ENCODE assay signal across 8 mouse cellular contexts in the genomic region with DNA sequence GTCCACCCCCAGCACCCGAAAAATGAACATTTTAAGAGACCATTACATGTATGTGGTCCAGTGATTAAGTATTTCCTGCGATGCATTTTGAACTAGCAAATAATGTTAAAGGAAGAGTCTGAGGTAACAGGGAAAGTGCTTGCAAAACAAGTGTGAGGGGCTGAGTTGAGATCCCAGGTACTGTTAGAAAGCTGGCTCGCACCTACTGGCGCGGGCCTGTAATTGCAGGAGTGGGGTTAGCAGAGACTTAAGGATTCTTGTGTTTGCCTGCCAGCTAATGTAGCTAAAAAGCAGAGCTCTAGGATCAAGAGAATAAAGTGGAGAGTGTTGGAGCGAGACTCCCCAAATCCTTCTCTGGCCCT. TPM values are rescaled to one million over a fixed set of nuclear protein-coding genes. Genes with fewer than 3 reads are reported as not detected.
A peak's percentile ranks its signal among the peaks of the same experiment; 100 is the strongest.
DNase-seq lines count a peak whose midpoint lies in the region; ATAC-seq and TF ChIP-seq lines count a peak whose summit lies in the region.

No protein-coding gene starts in this region.

- peak overlapping the region; percentile 94 for H3K27ac ChIP-seq in intestine, postnatal 0 days (ENCODE audit: low read depth, low read length)
- H3K27ac ChIP-seq in liver, embryonic 16.5 days (ENCODE audit: low read length) = peak overlapping the region; percentile 87
- H3K27ac ChIP-seq in neural tube, embryonic 11.5 days (ENCODE audit: low read depth, low read length) = no peak overlapping the region

- H3K36me3 ChIP-seq in intestine, postnatal 0 days (ENCODE audit: control insufficient read depth, insufficient read depth) = no peaks in the 10 kb centered on the region; the same call in 1 of the 2 replicates
- no peaks in the 10 kb centered on the region for H3K36me3 ChIP-seq in liver, embryonic 16.5 days (ENCODE audit: control insufficient read depth, insufficient read depth)
- no peaks in the 10 kb centered on the region for H3K36me3 ChIP-seq in neural tube, embryonic 11.5 days (ENCODE audit: control insufficient read depth, insufficient read depth, low read length)

- ATAC-seq in intestine, postnatal 0 days = peak; percentile 59
- peak; percentile 50 for ATAC-seq in liver, embryonic 16.5 days (ENCODE audit: low read depth)
- ATAC-seq in neural tube, embryonic 11.5 days (ENCODE audit: insufficient read depth, low FRiP score, low TSS enrichment) = peak; percentile 58; the same call in 1 of the 2 replicates

- peak; percentile 58 for DNase-seq in ovary, postnatal 36 days (ENCODE audit: low spot score)
- DNase-seq in ovary, postnatal 14 days (ENCODE audit: low spot score) = no peak
- DNase-seq in cerebellum, adult 9-10 months = peak; percentile 76
- peak; percentile 76 for DNase-seq in forelimb bud, embryonic 11.5 days (ENCODE audit: low read depth, low spot score)
- peak; percentile 73 for DNase-seq in neural tube, embryonic 11.5 days (ENCODE audit: low spot score)
- DNase-seq in thymus, postnatal 0 days (ENCODE audit: low spot score) = peak; percentile 87

- peak overlapping the region; percentile 74 for H3K9ac ChIP-seq in intestine, postnatal 0 days (ENCODE audit: low read depth, low read length)
- H3K9ac ChIP-seq in liver, embryonic 16.5 days (ENCODE audit: low read depth, low read length) = peak overlapping the region; percentile 85
- H3K9ac ChIP-seq in neural tube, embryonic 11.5 days (ENCODE audit: low read length) = peak overlapping the region; percentile 72

- no peaks in the 10 kb centered on the region for H3K27me3 ChIP-seq in intestine, postnatal 0 days (replicated peaks; ENCODE audit: control insufficient read depth, insufficient read depth, low read length)
- no peaks in the 10 kb centered on the region for H3K27me3 ChIP-seq in liver, embryonic 16.5 days (ENCODE audit: control insufficient read depth, insufficient read depth, low read depth, low read length)
- no peaks in the 10 kb centered on the region for H3K27me3 ChIP-seq in neural tube, embryonic 11.5 days (ENCODE audit: control insufficient read depth, insufficient read depth, low read length)

- peak; percentile 77 for TF ChIP-seq CTCF in intestine, postnatal 0 days (IDR thresholded peaks at IDR 0.05; ENCODE audit: low read depth)

- no peaks in the 10 kb centered on the region for H3K9me3 ChIP-seq in intestine, postnatal 0 days (ENCODE audit: control insufficient read depth)
- H3K9me3 ChIP-seq in liver, embryonic 16.5 days (replicated peaks; ENCODE audit: control insufficient read depth, low read length) = no peaks in the 10 kb centered on the region
- no peaks in the 10 kb centered on the region for H3K9me3 ChIP-seq in neural tube, embryonic 11.5 days (ENCODE audit: control insufficient read depth, low read length)

- 4% methylated on average over 6 of the region's 6 CpGs for WGBS in intestine, postnatal 0 days
- 5% methylated on average over 6 of the region's 6 CpGs for WGBS in liver, embryonic 16.5 days (ENCODE audit: insufficient replicate concordance)
- WGBS in neural tube, embryonic 11.5 days = 5% methylated on average over 6 of the region's 6 CpGs

- peak overlapping the region; percentile 81 for H3K4me3 ChIP-seq in intestine, postnatal 0 days (ENCODE audit: low read depth, low read length)
- peak overlapping the region; percentile 85 for H3K4me3 ChIP-seq in liver, embryonic 16.5 days (ENCODE audit: low read depth, low read length)
- peak overlapping the region; percentile 74 for H3K4me3 ChIP-seq in neural tube, embryonic 11.5 days (ENCODE audit: low read depth, low read length)

- H3K4me2 ChIP-seq in intestine, postnatal 0 days (replicated peaks; ENCODE audit: low read depth) = peak overlapping the region; percentile 75
- peak overlapping the region; percentile 83 for H3K4me2 ChIP-seq in liver, embryonic 16.5 days (ENCODE audit: low read depth, low read length)
- H3K4me2 ChIP-seq in neural tube, embryonic 11.5 days (ENCODE audit: low read depth) = peak overlapping the region; percentile 77

- 0 out of 2 replicates have a peak, but pooled peaks cover 3% of the 10 kb centered on the region for H3K4me1 ChIP-seq in intestine, postnatal 0 days (replicated peaks; ENCODE audit: control insufficient read depth, insufficient read depth, low read length)
- H3K4me1 ChIP-seq in liver, embryonic 16.5 days (ENCODE audit: control insufficient read depth, low read depth, low read length) = peaks cover 25% of the 10 kb centered on the region
- H3K4me1 ChIP-seq in neural tube, embryonic 11.5 days (ENCODE audit: control insufficient read depth, insufficient read depth, low read length) = peaks cover 3% of the 10 kb centered on the region; the same call in 1 of the 2 replicates

RNA-seq across cellular contexts. Expression of a gene that starts 0.6 kb away (rescaled TPM):
- 32.4 and 34.2 TPM in 2 replicates for polyA plus RNA-seq in intestine, postnatal 0 days (2015; fragmentation: Nextera tagmentation; extraction: Ambion mirVana)
- 16.6 and 17.7 TPM in 2 replicates for polyA plus RNA-seq in liver, embryonic 16.5 days (2015; fragmentation: Nextera tagmentation; extraction: Ambion mirVana)
- polyA plus RNA-seq in neural tube, embryonic 11.5 days (2014; fragmentation: Nextera tagmentation; extraction: Ambion mirVana) = 51.2 and 52.6 TPM in 2 replicates
- polyA plus RNA-seq in thymus, postnatal 0 days (2015; fragmentation: Nextera tagmentation; extraction: Ambion mirVana) = 62.4 and 66.1 TPM in 2 replicates

RNA-seq across cellular contexts. Expression of a gene that starts 14.3 kb away (rescaled TPM):
- polyA plus RNA-seq in intestine, postnatal 0 days (2015; fragmentation: Nextera tagmentation; extraction: Ambion mirVana) = 8.5 and 8.8 TPM in 2 replicates
- 2.8 and 3.9 TPM in 2 replicates for polyA plus RNA-seq in liver, embryonic 16.5 days (2015; fragmentation: Nextera tagmentation; extraction: Ambion mirVana)
- 12.2 and 13.5 TPM in 2 replicates for polyA plus RNA-seq in neural tube, embryonic 11.5 days (2014; fragmentation: Nextera tagmentation; extraction: Ambion mirVana)
- 22.8 and 26.5 TPM in 2 replicates for polyA plus RNA-seq in thymus, postnatal 0 days (2015; fragmentation: Nextera tagmentation; extraction: Ambion mirVana)

RNA-seq across cellular contexts. Expression of a gene that starts 14.4 kb away (rescaled TPM):
- 1.1 and 1.3 TPM in 2 replicates for polyA plus RNA-seq in intestine, postnatal 0 days (2015; fragmentation: Nextera tagmentation; extraction: Ambion mirVana)
- 0.44 and 0.46 TPM in 2 replicates for polyA plus RNA-seq in liver, embryonic 16.5 days (2015; fragmentation: Nextera tagmentation; extraction: Ambion mirVana)
- polyA plus RNA-seq in neural tube, embryonic 11.5 days (2014; fragmentation: Nextera tagmentation; extraction: Ambion mirVana) = 0.74 and 1.4 TPM in 2 replicates
- polyA plus RNA-seq in thymus, postnatal 0 days (2015; fragmentation: Nextera tagmentation; extraction: Ambion mirVana) = 1.8 TPM in 2 replicates

RNA-seq across cellular contexts. Expression of a gene that starts 16.8 kb away (rescaled TPM):
- polyA plus RNA-seq in intestine, postnatal 0 days (2015; fragmentation: Nextera tagmentation; extraction: Ambion mirVana) = 98.2 and 101 TPM in 2 replicates
- 69.5 and 79.3 TPM in 2 replicates for polyA plus RNA-seq in liver, embryonic 16.5 days (2015; fragmentation: Nextera tagmentation; extraction: Ambion mirVana)
- 155 and 168 TPM in 2 replicates for polyA plus RNA-seq in neural tube, embryonic 11.5 days (2014; fragmentation: Nextera tagmentation; extraction: Ambion mirVana)
- 196 and 207 TPM in 2 replicates for polyA plus RNA-seq in thymus, postnatal 0 days (2015; fragmentation: Nextera tagmentation; extraction: Ambion mirVana)

RNA-seq across cellular contexts. Expression of a gene that starts 29.7 kb away (rescaled TPM):
- polyA plus RNA-seq in intestine, postnatal 0 days (2015; fragmentation: Nextera tagmentation; extraction: Ambion mirVana) = 181 and 191 TPM in 2 replicates
- 130 and 132 TPM in 2 replicates for polyA plus RNA-seq in liver, embryonic 16.5 days (2015; fragmentation: Nextera tagmentation; extraction: Ambion mirVana)
- 764 and 777 TPM in 2 replicates for polyA plus RNA-seq in neural tube, embryonic 11.5 days (2014; fragmentation: Nextera tagmentation; extraction: Ambion mirVana)
- 505 and 542 TPM in 2 replicates for polyA plus RNA-seq in thymus, postnatal 0 days (2015; fragmentation: Nextera tagmentation; extraction: Ambion mirVana)
